Mouse (Mus musculus): ENCODE measurements around the gene Colq. TPM values are rescaled to one million over a fixed set of nuclear protein-coding genes. Genes with fewer than 3 reads are reported as not detected.

The Colq gene
- polyA plus RNA-seq, 1 experiment, result not detected

DNA sequence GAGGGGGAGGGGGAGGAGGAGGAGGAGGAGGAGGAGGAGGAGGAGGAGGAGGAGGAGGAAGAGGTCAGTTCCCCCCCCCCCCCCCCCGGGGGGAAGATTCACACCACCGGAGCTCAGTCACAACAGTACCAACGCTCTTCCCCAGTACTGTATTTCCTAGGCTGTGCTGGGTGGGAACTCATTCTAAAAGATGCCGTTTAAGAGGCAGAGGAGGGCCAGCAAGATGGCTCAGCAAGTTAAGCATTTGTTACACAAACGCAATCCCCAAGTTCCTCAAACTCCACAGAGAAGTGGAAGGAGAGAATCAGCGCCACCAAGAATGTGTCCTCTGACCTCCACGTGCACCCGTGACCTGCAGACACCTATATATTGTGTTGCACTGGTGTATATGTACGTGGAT lies 8.1 kb downstream of the Colq start:
- TF ChIP-seq GATA1 (IDR thresholded peaks at IDR 0.05; ENCODE audit: low read length), result no peak

DNA sequence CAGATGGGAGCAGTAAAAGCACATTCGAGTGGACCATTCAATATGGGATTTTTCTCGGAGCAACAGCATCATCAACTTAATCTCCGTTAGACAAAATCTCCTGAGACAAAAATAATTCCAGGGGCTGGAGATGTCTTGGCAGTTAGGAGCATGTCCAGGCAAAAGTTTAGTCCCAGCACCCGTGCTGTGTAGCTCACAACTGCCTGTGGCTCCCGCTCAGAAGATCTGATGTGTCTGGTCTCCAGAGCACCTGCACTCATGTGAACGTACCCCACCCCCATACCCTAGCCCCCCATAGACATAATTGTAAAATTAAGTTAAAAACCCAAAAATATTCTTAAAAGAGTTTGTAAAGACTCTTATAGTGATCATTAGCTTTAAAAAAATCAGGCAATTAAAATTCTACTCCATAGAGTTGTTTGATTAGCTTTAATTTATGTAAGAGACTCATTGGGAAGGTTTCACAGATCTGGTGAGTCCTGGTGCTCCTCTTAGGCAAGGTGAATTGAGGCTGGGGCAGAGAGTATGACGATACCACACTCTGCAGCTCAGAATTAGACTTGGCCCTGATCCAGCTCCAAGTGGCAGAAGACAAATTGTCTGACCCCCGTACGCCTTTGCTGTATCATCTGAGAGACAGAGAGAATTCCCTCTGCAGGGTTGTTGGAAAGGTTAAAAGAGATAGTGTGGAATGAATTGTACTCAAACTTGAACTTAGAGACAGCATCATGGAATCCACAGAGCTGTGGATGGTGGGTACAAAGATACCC lies 13.0 kb downstream of the Colq start:
- no peak for TF ChIP-seq GATA1 (IDR thresholded peaks at IDR 0.05; ENCODE audit: low read length)

DNA sequence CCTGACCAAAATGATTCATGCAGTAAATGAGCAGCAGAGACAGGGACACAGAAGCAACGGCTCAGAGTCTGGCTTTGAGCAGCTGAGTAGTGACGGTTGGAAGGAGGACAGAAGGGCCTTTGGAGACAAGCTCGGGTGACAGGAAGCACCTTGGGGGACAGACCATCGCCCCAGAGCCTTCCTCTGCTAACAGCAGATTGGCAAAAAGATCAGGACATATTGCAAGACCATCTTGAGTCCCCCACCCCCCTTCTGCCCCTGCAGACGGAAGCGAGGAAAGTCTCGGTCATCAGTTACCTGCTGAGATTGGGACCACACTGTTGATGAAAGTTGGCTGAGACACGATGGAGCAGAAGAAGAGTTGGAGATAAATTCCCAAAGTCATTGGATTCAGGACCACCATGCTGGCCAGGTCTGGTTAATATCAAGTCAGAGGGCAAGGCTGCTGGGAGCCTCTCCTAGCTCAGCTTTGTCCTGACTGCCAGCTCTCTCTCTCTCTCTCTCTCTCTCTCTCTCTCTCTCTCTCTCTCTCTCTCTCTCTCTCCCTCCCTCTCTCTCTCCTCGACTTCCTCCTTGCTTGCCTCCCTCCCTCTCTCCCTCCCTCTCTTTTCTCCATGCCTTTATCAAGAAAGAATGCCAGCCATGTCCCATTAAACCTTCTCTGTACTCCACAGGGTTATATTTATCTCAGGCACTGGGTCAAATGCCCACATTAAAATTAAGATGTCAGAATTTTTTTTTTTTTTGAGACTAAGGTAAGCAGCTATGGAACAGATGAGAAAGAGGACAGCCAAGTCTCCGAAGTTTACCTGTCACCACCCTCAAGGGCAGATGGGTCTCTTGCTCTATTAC lies 14.1 kb downstream of the Colq start:
- TF ChIP-seq GATA1 (IDR thresholded peaks at IDR 0.05; ENCODE audit: low read length), result no peak

DNA sequence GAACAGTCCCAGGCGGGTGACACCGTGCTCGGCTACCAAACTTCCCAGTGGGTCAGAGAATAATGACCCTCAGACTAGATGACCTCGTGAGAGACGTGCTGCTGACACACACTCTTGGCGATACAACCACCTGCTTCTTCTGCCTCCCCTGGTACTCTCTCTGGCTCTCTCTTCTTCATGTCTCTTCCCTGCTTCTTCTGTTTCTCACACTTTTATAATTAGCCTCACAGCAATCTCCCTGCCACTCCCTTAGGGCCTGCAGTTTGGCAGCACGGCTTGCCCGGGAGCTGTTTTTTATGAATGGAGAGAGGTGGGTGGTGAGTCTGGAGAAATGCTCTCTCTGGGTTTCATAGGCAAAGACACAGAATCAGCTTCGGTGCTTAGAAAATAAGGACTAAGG lies 15.3 kb downstream of the Colq start:
- TF ChIP-seq GATA1 (IDR thresholded peaks at IDR 0.05; ENCODE audit: low read length), result no peak

DNA sequence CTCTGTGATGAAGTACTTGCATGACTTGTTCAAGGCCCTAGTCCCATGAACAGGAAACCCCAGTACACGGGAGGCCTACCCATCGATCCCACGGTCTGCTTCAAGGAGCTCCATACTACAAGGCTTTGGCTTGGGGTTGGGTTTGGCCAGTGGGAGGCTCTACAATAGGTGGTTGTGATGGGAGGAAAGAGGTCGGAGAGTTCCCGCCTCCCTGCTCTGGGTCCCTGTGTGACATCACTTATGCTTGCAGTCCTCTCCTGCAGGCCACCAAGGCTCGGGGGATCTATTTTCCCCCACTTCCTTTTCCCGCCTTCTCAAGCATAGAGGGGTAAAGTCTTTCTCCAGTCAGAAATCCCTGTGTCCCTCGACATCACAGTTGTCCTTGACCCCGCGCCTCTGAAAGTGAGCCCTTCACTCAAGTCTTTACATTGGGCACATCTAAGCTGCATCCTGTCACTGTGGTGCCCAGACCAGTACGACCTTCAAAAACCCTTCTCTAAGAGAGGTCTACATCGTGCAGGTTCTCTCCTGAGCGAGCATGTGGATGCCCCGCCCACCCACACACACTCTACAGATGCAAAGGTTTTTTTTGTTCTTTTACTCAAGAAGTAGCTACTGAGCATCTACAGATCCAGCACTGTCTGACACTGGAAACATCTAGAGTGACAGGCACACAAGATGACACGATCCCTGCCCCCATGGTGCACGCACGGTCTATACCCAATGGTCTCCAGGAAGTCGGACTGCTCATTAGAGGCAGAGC lies 16.1 kb downstream of the Colq start:
- TF ChIP-seq GATA1 (IDR thresholded peaks at IDR 0.05; ENCODE audit: low read length), result no peak

- no peak for TF ChIP-seq GATA1 (IDR thresholded peaks at IDR 0.05; ENCODE audit: low read length)
Observed at GRCm38 (mm10) chr14:31572561-31573175, 18.5 kb downstream of the Colq start.

GRCm38 (mm10) chr14:31571419-31571818 lies 19.7 kb downstream of the Colq start:
- TF ChIP-seq GATA1 (IDR thresholded peaks at IDR 0.05; ENCODE audit: low read length), result no peak

DNA sequence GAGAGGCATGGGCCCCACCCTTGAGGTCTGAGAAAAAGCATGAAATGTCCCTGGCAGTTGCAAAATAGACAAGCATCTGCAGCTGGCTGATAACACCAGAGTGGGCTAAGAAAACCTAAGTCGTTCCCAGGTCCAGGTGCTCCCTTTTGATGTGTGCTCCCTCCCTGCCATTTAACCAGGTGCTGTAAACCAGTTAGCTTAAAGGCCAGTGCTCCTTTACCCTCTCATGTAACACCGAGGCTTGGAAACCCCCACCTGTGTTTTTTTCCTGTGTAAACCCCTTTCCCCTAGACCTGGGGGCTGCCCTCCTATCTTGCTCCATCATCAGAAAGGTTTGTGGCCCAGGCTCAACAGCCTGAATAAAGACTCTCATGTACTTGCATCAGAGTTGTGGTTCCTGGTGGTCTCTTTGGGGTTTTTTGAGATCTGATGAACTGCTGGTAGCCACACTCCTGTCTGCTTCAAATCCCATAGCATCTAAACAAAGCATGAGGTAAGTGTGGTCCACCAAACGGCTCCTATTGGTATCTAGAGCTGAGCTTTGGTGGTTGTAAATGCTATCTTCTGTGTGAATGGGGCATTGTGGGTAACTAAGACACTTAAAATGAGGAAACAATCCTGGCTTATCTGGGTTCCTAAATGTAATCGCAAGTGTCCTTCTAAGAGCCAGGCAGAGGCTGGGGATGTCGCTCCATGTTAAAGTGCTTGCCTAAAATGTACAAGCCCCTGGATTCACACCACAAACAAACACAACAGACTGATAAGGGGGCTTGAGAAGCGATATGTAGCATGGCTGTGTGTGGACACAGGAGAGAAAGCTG lies 20.8 kb downstream of the Colq start:
- TF ChIP-seq GATA1 (IDR thresholded peaks at IDR 0.05; ENCODE audit: low read length), result no peak

DNA sequence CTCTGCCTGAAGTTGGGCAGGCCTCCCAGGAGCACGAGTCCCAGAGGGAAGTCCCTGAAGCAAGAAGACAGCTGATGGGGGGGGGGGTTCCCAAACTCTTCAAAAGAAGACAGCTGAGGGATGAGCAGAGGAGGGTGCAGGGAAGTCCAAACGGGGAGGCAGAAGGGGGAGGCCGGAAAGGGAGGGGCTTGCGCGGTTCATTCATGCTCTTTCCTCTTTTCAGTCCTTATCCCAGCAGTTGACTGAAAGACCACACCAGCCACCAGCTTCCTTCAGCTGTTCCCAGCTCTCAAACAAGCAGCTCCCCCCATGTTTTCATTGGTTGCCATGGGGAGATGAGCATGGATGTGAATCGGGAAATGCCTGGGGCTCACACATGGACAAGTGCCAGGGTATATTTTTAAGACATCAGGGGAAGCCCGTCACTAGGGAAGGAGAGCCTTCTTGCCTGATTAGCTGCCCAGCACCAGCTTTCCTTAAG lies 22.0 kb downstream of the Colq start:
- no peak for TF ChIP-seq GATA1 (IDR thresholded peaks at IDR 0.05; ENCODE audit: low read length)

GRCm38 (mm10) chr14:31565478-31566212 lies 25.5 kb downstream of the Colq start:
- TF ChIP-seq GATA1 (IDR thresholded peaks at IDR 0.05; ENCODE audit: low read length), result no peak

- no peak for TF ChIP-seq GATA1 (IDR thresholded peaks at IDR 0.05; ENCODE audit: low read length)
Observed at GRCm38 (mm10) chr14:31564452-31565179, 26.5 kb downstream of the Colq start.

GRCm38 (mm10) chr14:31560886-31561285 lies 30.3 kb downstream of the Colq start:
- no peak for TF ChIP-seq GATA1 (IDR thresholded peaks at IDR 0.05; ENCODE audit: low read length)

GRCm38 (mm10) chr14:31559216-31559615 lies 31.9 kb downstream of the Colq start:
- no peak for TF ChIP-seq GATA1 (IDR thresholded peaks at IDR 0.05; ENCODE audit: low read length)

Data from G1E-ER4 (cell line).